Mouse (Mus musculus) hindbrain, embryonic 13.5 days (tissue): ENCODE results near the gene Vmn1r221. TPM values are rescaled to one million over a fixed set of nuclear protein-coding genes. Genes with fewer than 3 reads are reported as not detected.
"Not testable (repeated sequence)": the region's sequence is repeated elsewhere in the genome, so short reads cannot be mapped to it uniquely, and the experiment has no call there.

Experiments used
- ATAC-seq: fragments of 200-750 bp; cut with Nextera tagmentation; 2 replicates; pipeline ENCODE4 v1.8.0; 2017; ENCODE audit warnings: moderate TSS enrichment; ENCODE audit not compliant: low FRiP score
- H3K27ac ChIP-seq: fragments of 300-500 bp; sonication (generic); 2 replicates; pipeline ENCODE4 v1.5.1; 2015; ENCODE audit warnings: inconsistent platforms, mild to moderate bottlenecking, moderate library complexity
- H3K27me3 ChIP-seq: fragments of 300-500 bp; sonication (generic); 2 replicates; pipeline ENCODE4 v1.6.1; 2015; ENCODE audit warnings: mild to moderate bottlenecking, inconsistent platforms
- H3K36me3 ChIP-seq: fragments of 300-500 bp; sonication (generic); 2 replicates; pipeline ENCODE4 v1.6.1; 2015; ENCODE audit warnings: mild to moderate bottlenecking, inconsistent platforms
- H3K4me1 ChIP-seq: fragments of 300-500 bp; sonication (generic); replicated peaks from 2 replicates; pipeline ENCODE4 v1.6.1; 2015; ENCODE audit warnings: inconsistent platforms
- H3K4me2 ChIP-seq: fragments of 300-500 bp; sonication (generic); 2 replicates; pipeline ENCODE4 v1.6.1; 2015; ENCODE audit warnings: inconsistent platforms, mild to moderate bottlenecking, moderate library complexity
- H3K4me3 ChIP-seq: fragments of 300-500 bp; sonication (generic); 2 replicates; pipeline ENCODE4 v1.5.1; 2015; ENCODE audit warnings: mild to moderate bottlenecking, inconsistent platforms
- H3K9ac ChIP-seq: fragments of 300-500 bp; sonication (generic); 2 replicates; pipeline ENCODE4 v1.6.1; 2015; ENCODE audit warnings: mild to moderate bottlenecking, inconsistent platforms
- H3K9me3 ChIP-seq: fragments of 300-500 bp; sonication (generic); 2 replicates; pipeline ENCODE4 v1.6.1; 2016; ENCODE audit warnings: inconsistent platforms
- WGBS: fragments of 180-500 bp; shearing (Covaris S2); methylation state at CpG from one replicate; pipeline ENCODE4 v1.1.7; 2015; 5-methylcytosine and 5-hydroxymethylcytosine counted together
- polyA plus RNA-seq: library from polyadenylated mRNA; unstranded; fragments of >200 nt; fragmentation: Nextera tagmentation; extraction: Ambion mirVana; gene quantifications from 2 replicates; pipeline ENCODE4 v1.2.1, GENCODE M21; 2015

The Vmn1r221 gene
- not detected in 2 replicates for polyA plus RNA-seq

- H3K27me3 ChIP-seq, H3K4me2 ChIP-seq, H3K9ac ChIP-seq, H3K27ac ChIP-seq, H3K4me1 ChIP-seq, H3K9me3 ChIP-seq, H3K36me3 ChIP-seq, H3K4me3 ChIP-seq, ATAC-seq: not testable (repeated sequence)
- 97% methylated on average over 2 of the region's 2 CpGs for WGBS
These were observed at the start of gene Vmn1r221 for GRCm38 (mm10) chr13:23213827-23214226. Gene Vmn1r221, plus strand, starts transcription at chr13:23214127.

GRCm38 (mm10) chr13:23166471-23166870 is 47.5 kb upstream of the Vmn1r221 start:
- H3K9me3 ChIP-seq, H3K4me1 ChIP-seq, H3K9ac ChIP-seq, H3K4me2 ChIP-seq, ATAC-seq, H3K27me3 ChIP-seq, H3K4me3 ChIP-seq, H3K27ac ChIP-seq, H3K36me3 ChIP-seq: not testable (repeated sequence)
- 85% methylated on average over 4 of the region's 4 CpGs for WGBS

- ATAC-seq, result no peak
- Histone ChIP-seq H3K4me2 (no peak within 1 kb of the TSS), H3K9ac (no peak within 1 kb of the TSS), H3K9me3 (no peaks in the 10 kb centered on the region), H3K4me1 (no peaks in the 10 kb centered on the region), H3K27me3 (no peaks in the 10 kb centered on the region), H3K36me3 (no peaks in the 10 kb centered on the region), H3K27ac (no peak within 1 kb of the TSS), H3K4me3 (no peak within 1 kb of the TSS)
- 88% methylated on average over 2 of the region's 2 CpGs for WGBS
These were observed 26.1 kb upstream of the Vmn1r221 start, which contains the start of gene Vmn1r220 for GRCm38 (mm10) chr13:23187875-23188274. Gene Vmn1r220, minus strand, starts transcription at chr13:23187975.

- not testable (repeated sequence) for H3K36me3 ChIP-seq, H3K27me3 ChIP-seq, H3K4me3 ChIP-seq, H3K4me2 ChIP-seq, H3K9me3 ChIP-seq, H3K27ac ChIP-seq, ATAC-seq, H3K4me1 ChIP-seq, H3K9ac ChIP-seq
- 70% methylated on average over 1 of the region's 1 CpGs for WGBS
These were observed 10.0 kb upstream of the Vmn1r221 start for GRCm38 (mm10) chr13:23203885-23204284.

GRCm38 (mm10) chr13:23235847-23236246 is 21.9 kb downstream of the Vmn1r221 start, which contains the start of gene Vmn1r222:
Gene Vmn1r222, minus strand, starts transcription at chr13:23235947.
- H3K36me3 ChIP-seq, H3K4me2 ChIP-seq, H3K4me1 ChIP-seq, H3K9ac ChIP-seq, H3K27me3 ChIP-seq, H3K9me3 ChIP-seq, H3K4me3 ChIP-seq, ATAC-seq, H3K27ac ChIP-seq: not testable (repeated sequence)

- H3K4me1 ChIP-seq, H3K27me3 ChIP-seq, H3K4me2 ChIP-seq, H3K4me3 ChIP-seq, ATAC-seq, H3K27ac ChIP-seq, H3K36me3 ChIP-seq, H3K9me3 ChIP-seq, H3K9ac ChIP-seq: not testable (repeated sequence)
- 90% methylated on average over 1 of the region's 1 CpGs for WGBS
These were observed 32.9 kb downstream of the Vmn1r221 start, which contains the start of gene Vmn1r223 for GRCm38 (mm10) chr13:23246834-23247233. Gene Vmn1r223, plus strand, starts transcription at chr13:23247134.

GRCm38 (mm10) chr13:23258546-23259048 is 44.7 kb downstream of the Vmn1r221 start:
- H3K27me3 ChIP-seq, result no peaks in the 10 kb centered on the region
- H3K4me1 ChIP-seq, result no peaks in the 10 kb centered on the region
- H3K27ac ChIP-seq, result no peak overlapping the region
- no peaks in the 10 kb centered on the region for H3K36me3 ChIP-seq
- H3K4me3 ChIP-seq, result no peak overlapping the region
- no peaks in the 10 kb centered on the region for H3K9me3 ChIP-seq
- no peak for ATAC-seq
- 89% methylated on average over 2 of the region's 2 CpGs for WGBS
- no peak overlapping the region for H3K9ac ChIP-seq
- no peak overlapping the region for H3K4me2 ChIP-seq

- not testable (repeated sequence) for ATAC-seq, H3K27me3 ChIP-seq
These were observed 54.7 kb downstream of the Vmn1r221 start for GRCm38 (mm10) chr13:23268606-23269005.

GRCm38 (mm10) chr13:23269127-23269526 is 55.2 kb downstream of the Vmn1r221 start:
- H3K27ac ChIP-seq, H3K4me3 ChIP-seq: not testable (repeated sequence)
- WGBS, result 47% methylated on average over 4 of the region's 4 CpGs

More at GRCm38 (mm10) chr13:23268606-23269005, 54.7 kb downstream of the Vmn1r221 start:
- not testable (repeated sequence) for H3K9ac ChIP-seq, H3K4me3 ChIP-seq, H3K4me1 ChIP-seq, H3K4me2 ChIP-seq, H3K36me3 ChIP-seq, H3K27ac ChIP-seq, H3K9me3 ChIP-seq
- WGBS, result 95% methylated on average over 2 of the region's 3 CpGs

GRCm38 (mm10) chr13:23269681-23270080 is 55.8 kb downstream of the Vmn1r221 start:
- no peaks in the 10 kb centered on the region for H3K9me3 ChIP-seq
- H3K9ac ChIP-seq, result peak overlapping the region; percentile 26; the same call in 1 of the 2 replicates
- H3K27me3 ChIP-seq, result no peaks in the 10 kb centered on the region
- H3K36me3 ChIP-seq, result no peaks in the 10 kb centered on the region
- H3K4me1 ChIP-seq, result no peaks in the 10 kb centered on the region; the same call in 1 of the 2 replicates
- ATAC-seq, result peak; percentile 27; the same call in 1 of the 2 replicates
- WGBS, result 35% methylated on average over 11 of the region's 11 CpGs
- no peak overlapping the region for H3K27ac ChIP-seq
- H3K4me3 ChIP-seq, result peak overlapping the region; percentile 38
- peak overlapping the region; percentile 45 for H3K4me2 ChIP-seq

More at GRCm38 (mm10) chr13:23269127-23269526, 55.2 kb downstream of the Vmn1r221 start:
- H3K4me2 ChIP-seq, H3K9me3 ChIP-seq, H3K27me3 ChIP-seq, H3K9ac ChIP-seq, H3K4me1 ChIP-seq, H3K36me3 ChIP-seq: not testable (repeated sequence)
- peak; percentile 74 for ATAC-seq

GRCm38 (mm10) chr13:23270321-23271101 is 56.6 kb downstream of the Vmn1r221 start:
- 3% methylated on average over 34 of the region's 34 CpGs for WGBS
- peak overlapping the region; percentile 26 for H3K9ac ChIP-seq

More at GRCm38 (mm10) chr13:23270321-23271101, 56.6 kb downstream of the Vmn1r221 start:
- Histone ChIP-seq H3K4me3 (peak overlapping the region; percentile 38), H3K9me3 (no peaks in the 10 kb centered on the region), H3K36me3 (no peaks in the 10 kb centered on the region), H3K27me3 (no peaks in the 10 kb centered on the region), H3K27ac (no peak overlapping the region), H3K4me2 (peak overlapping the region; percentile 45), H3K4me1 (no peaks in the 10 kb centered on the region; the same call in 1 of the 2 replicates)
- peak; percentile 94 for ATAC-seq
